Mouse (Mus musculus): ENCODE results near the gene Ccnk. TPM values are rescaled to one million over a fixed set of nuclear protein-coding genes. Genes with fewer than 3 reads are reported as not detected.
A peak's percentile ranks its signal among the peaks of the same experiment; 100 is the strongest.

Ccnk gene
- 6.9 and 8.1 TPM in 2 replicates for polyA plus RNA-seq (2014; fragmentation: Nextera tagmentation; extraction: Ambion mirVana)

GRCm38 (mm10) chr12:108179321-108180266 lies at the start of gene Ccnk:
Gene Ccnk, plus strand, starts transcription at chr12:108179579.
- ATAC-seq (ENCODE audit: low FRiP score, low TSS enrichment): peak; percentile 98
- under 1% methylated on average over 79 of the region's 82 CpGs for WGBS
- Histone ChIP-seq H3K4me2 (replicated peaks; ENCODE audit: low read depth, low read length) (peak within 1 kb of the TSS; percentile 86), H3K27ac (ENCODE audit: low read depth, low read length) (peak within 1 kb of the TSS; percentile 74), H3K4me3 (ENCODE audit: low read length) (peak within 1 kb of the TSS; percentile 98), H3K9me3 (ENCODE audit: control insufficient read depth, low read length) (no peaks in the 10 kb centered on the region), H3K36me3 (ENCODE audit: control insufficient read depth, insufficient read depth, low read length) (peaks cover 20% of the 10 kb centered on the region), H3K9ac (ENCODE audit: low read depth, low read length) (peak within 1 kb of the TSS; percentile 97), H3K4me1 (ENCODE audit: control insufficient read depth, insufficient read depth, low read length) (peaks cover 27% of the 10 kb centered on the region), H3K27me3 (ENCODE audit: control insufficient read depth, insufficient read depth, low read length) (no peaks in the 10 kb centered on the region)

- no peak for ATAC-seq (ENCODE audit: low FRiP score, low TSS enrichment)
- Histone ChIP-seq H3K27ac (ENCODE audit: low read depth, low read length) (no peak overlapping the region), H3K27me3 (ENCODE audit: control insufficient read depth, insufficient read depth, low read length) (no peaks in the 10 kb centered on the region), H3K36me3 (ENCODE audit: control insufficient read depth, insufficient read depth, low read length) (peaks cover 29% of the 10 kb centered on the region), H3K4me2 (replicated peaks; ENCODE audit: low read depth, low read length) (no peak overlapping the region), H3K4me3 (ENCODE audit: low read length) (no peak overlapping the region), H3K9ac (ENCODE audit: low read depth, low read length) (no peak overlapping the region), H3K9me3 (ENCODE audit: control insufficient read depth, low read length) (no peaks in the 10 kb centered on the region), H3K4me1 (ENCODE audit: control insufficient read depth, insufficient read depth, low read length) (no peaks in the 10 kb centered on the region)
- 79% methylated on average over 8 of the region's 8 CpGs for WGBS
Measured at GRCm38 (mm10) chr12:108132450-108133070, 46.8 kb upstream of the Ccnk start.

- no peak overlapping the region for H3K9ac ChIP-seq (ENCODE audit: low read depth, low read length)
- H3K27ac ChIP-seq (ENCODE audit: low read depth, low read length): no peak overlapping the region
- no peaks in the 10 kb centered on the region for H3K27me3 ChIP-seq (ENCODE audit: control insufficient read depth, insufficient read depth, low read length)
- peaks cover 29% of the 10 kb centered on the region for H3K36me3 ChIP-seq (ENCODE audit: control insufficient read depth, insufficient read depth, low read length)
- H3K9me3 ChIP-seq (ENCODE audit: control insufficient read depth, low read length): no peaks in the 10 kb centered on the region
- no peaks in the 10 kb centered on the region for H3K4me1 ChIP-seq (ENCODE audit: control insufficient read depth, insufficient read depth, low read length)
- no peak overlapping the region for H3K4me3 ChIP-seq (ENCODE audit: low read length)
- 78% methylated on average over 2 of the region's 2 CpGs for WGBS
- ATAC-seq (ENCODE audit: low FRiP score, low TSS enrichment): no peak
- H3K4me2 ChIP-seq (replicated peaks; ENCODE audit: low read depth, low read length): no peak overlapping the region
Measured at GRCm38 (mm10) chr12:108133181-108133580, 46.2 kb upstream of the Ccnk start.

- ATAC-seq (ENCODE audit: low FRiP score, low TSS enrichment): no peak
- peaks cover 20% of the 10 kb centered on the region for H3K36me3 ChIP-seq (ENCODE audit: control insufficient read depth, insufficient read depth, low read length)
- no peaks in the 10 kb centered on the region for H3K27me3 ChIP-seq (ENCODE audit: control insufficient read depth, insufficient read depth, low read length)
- H3K4me3 ChIP-seq (ENCODE audit: low read length): no peak overlapping the region
- no peaks in the 10 kb centered on the region for H3K9me3 ChIP-seq (ENCODE audit: control insufficient read depth, low read length)
- no peak overlapping the region for H3K27ac ChIP-seq (ENCODE audit: low read depth, low read length)
- H3K4me1 ChIP-seq (ENCODE audit: control insufficient read depth, insufficient read depth, low read length): no peaks in the 10 kb centered on the region
- H3K9ac ChIP-seq (ENCODE audit: low read depth, low read length): no peak overlapping the region
- H3K4me2 ChIP-seq (replicated peaks; ENCODE audit: low read depth, low read length): no peak overlapping the region
- 84% methylated on average over 6 of the region's 6 CpGs for WGBS
Measured at GRCm38 (mm10) chr12:108135610-108136208, 43.7 kb upstream of the Ccnk start.

GRCm38 (mm10) chr12:108143624-108144498 lies 35.5 kb upstream of the Ccnk start:
- no peak for ATAC-seq (ENCODE audit: low FRiP score, low TSS enrichment)
- Histone ChIP-seq H3K4me1 (ENCODE audit: control insufficient read depth, insufficient read depth, low read length) (no peaks in the 10 kb centered on the region), H3K36me3 (ENCODE audit: control insufficient read depth, insufficient read depth, low read length) (peaks cover 14% of the 10 kb centered on the region; the same call in 1 of the 2 replicates), H3K27ac (ENCODE audit: low read depth, low read length) (no peak overlapping the region), H3K4me3 (ENCODE audit: low read length) (no peak overlapping the region), H3K9me3 (ENCODE audit: control insufficient read depth, low read length) (no peaks in the 10 kb centered on the region), H3K4me2 (replicated peaks; ENCODE audit: low read depth, low read length) (no peak overlapping the region), H3K27me3 (ENCODE audit: control insufficient read depth, insufficient read depth, low read length) (no peaks in the 10 kb centered on the region), H3K9ac (ENCODE audit: low read depth, low read length) (no peak overlapping the region)
- WGBS: 95% methylated on average over 5 of the region's 5 CpGs

GRCm38 (mm10) chr12:108145198-108145597 lies 34.2 kb upstream of the Ccnk start:
- Histone ChIP-seq H3K4me1 (ENCODE audit: control insufficient read depth, insufficient read depth, low read length) (no peaks in the 10 kb centered on the region), H3K9ac (ENCODE audit: low read depth, low read length) (no peak overlapping the region), H3K27me3 (ENCODE audit: control insufficient read depth, insufficient read depth, low read length) (no peaks in the 10 kb centered on the region), H3K9me3 (ENCODE audit: control insufficient read depth, low read length) (no peaks in the 10 kb centered on the region), H3K36me3 (ENCODE audit: control insufficient read depth, insufficient read depth, low read length) (peaks cover 17% of the 10 kb centered on the region; the same call in 1 of the 2 replicates), H3K4me2 (replicated peaks; ENCODE audit: low read depth, low read length) (no peak overlapping the region), H3K27ac (ENCODE audit: low read depth, low read length) (no peak overlapping the region), H3K4me3 (ENCODE audit: low read length) (no peak overlapping the region)
- ATAC-seq (ENCODE audit: low FRiP score, low TSS enrichment): no peak
- WGBS: 92% methylated on average over 3 of the region's 3 CpGs

- Histone ChIP-seq H3K27ac (ENCODE audit: low read depth, low read length) (no peak overlapping the region), H3K4me3 (ENCODE audit: low read length) (no peak overlapping the region), H3K36me3 (ENCODE audit: control insufficient read depth, insufficient read depth, low read length) (peaks cover 35% of the 10 kb centered on the region), H3K9ac (ENCODE audit: low read depth, low read length) (no peak overlapping the region), H3K27me3 (ENCODE audit: control insufficient read depth, insufficient read depth, low read length) (no peaks in the 10 kb centered on the region), H3K9me3 (ENCODE audit: control insufficient read depth, low read length) (no peaks in the 10 kb centered on the region), H3K4me1 (ENCODE audit: control insufficient read depth, insufficient read depth, low read length) (no peaks in the 10 kb centered on the region), H3K4me2 (replicated peaks; ENCODE audit: low read depth, low read length) (no peak overlapping the region)
- ATAC-seq (ENCODE audit: low FRiP score, low TSS enrichment): no peak
- WGBS: 80% methylated on average over 3 of the region's 3 CpGs
Measured at GRCm38 (mm10) chr12:108149764-108150163, 29.6 kb upstream of the Ccnk start.

- H3K27me3 ChIP-seq (ENCODE audit: control insufficient read depth, insufficient read depth, low read length): no peaks in the 10 kb centered on the region
- H3K9ac ChIP-seq (ENCODE audit: low read depth, low read length): no peak overlapping the region
- H3K36me3 ChIP-seq (ENCODE audit: control insufficient read depth, insufficient read depth, low read length): peaks cover 41% of the 10 kb centered on the region
- no peak overlapping the region for H3K4me2 ChIP-seq (replicated peaks; ENCODE audit: low read depth, low read length)
- WGBS: 98% methylated on average over 2 of the region's 2 CpGs
- no peak for ATAC-seq (ENCODE audit: low FRiP score, low TSS enrichment)
- H3K27ac ChIP-seq (ENCODE audit: low read depth, low read length): no peak overlapping the region
- no peaks in the 10 kb centered on the region for H3K9me3 ChIP-seq (ENCODE audit: control insufficient read depth, low read length)
- H3K4me1 ChIP-seq (ENCODE audit: control insufficient read depth, insufficient read depth, low read length): no peaks in the 10 kb centered on the region
- no peak overlapping the region for H3K4me3 ChIP-seq (ENCODE audit: low read length)
Measured at GRCm38 (mm10) chr12:108152743-108153142, 26.6 kb upstream of the Ccnk start.
